Mouse (Mus musculus) cerebellum, postnatal 36 days (tissue): ENCODE measurements at regions not wholly inside any gene's neighbourhood (a gene's known extent, or its start where the extent isn't known, plus 50 kb on each side); places are given as distances from the start of the nearest gene placed in this dataset.

Source experiments
- DNase-seq, 2 experiments: peaks; one replicate each; pipeline ENCODE4 v3.0.0; 2021 to 2022; ENCODE audit warnings: mixed read lengths in 2 of 2

DNA sequence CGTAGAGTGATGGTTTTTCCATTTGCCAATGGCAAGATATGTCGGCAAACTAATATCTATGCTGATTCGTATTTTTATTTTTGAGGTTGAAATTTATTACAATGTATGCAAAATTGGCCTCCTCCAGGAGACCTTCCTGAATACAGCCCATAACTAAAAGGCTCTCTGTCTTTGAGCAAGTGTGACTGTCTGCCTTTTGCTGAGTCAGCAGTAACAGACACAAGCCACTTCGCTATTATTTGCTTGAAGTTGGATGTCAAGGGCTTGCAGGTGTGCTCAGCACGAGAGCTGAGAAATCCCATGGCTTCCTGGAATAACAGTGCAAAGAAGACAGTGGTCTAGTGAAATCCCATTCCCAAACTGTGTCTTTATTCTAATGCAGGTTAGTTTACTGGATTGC lies 56.9 kb downstream of the Dmrt2 start:
- DNase-seq, result no peak

DNA sequence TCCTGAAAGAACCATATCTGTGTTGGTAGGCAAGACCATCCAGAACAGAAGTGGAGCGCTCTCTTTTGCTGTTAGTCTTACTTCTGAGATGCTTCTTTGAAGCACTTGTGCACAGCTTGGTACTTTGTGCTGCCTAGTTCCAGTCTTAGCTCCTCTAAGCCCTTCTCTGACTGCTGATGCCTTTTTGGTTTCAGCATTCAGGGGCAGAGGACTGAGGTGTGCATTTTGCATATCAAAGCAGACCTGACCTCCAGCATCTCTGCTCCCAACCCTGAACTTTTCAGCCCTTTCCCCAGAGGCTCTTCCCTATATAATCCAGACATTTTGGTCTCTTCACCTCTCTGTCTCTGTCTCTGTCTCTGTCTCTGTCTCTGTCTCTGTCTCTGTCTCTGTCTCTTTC lies 57.4 kb downstream of the Dmrt2 start:
- DNase-seq, result no peak

DNA sequence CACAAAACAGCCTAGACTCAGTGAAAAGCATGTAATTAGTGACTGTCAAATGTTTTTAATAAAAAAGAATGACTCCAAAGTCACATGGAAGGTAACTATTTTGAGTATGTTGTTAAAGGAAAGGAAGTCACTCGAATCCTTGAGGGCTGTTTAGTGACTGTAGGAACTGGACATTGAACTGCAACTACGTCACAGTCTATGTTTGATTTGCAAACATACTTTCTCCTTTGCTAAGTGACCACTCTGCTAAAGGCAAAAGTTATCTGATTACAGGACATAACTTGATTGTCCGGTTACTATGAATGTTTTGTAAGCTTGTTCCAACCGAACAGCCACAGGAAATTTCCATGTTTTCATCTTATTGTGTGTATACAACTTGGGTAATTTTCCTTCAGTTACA lies 106.2 kb downstream of the Dmrt2 start:
- DNase-seq, result no peak

DNA sequence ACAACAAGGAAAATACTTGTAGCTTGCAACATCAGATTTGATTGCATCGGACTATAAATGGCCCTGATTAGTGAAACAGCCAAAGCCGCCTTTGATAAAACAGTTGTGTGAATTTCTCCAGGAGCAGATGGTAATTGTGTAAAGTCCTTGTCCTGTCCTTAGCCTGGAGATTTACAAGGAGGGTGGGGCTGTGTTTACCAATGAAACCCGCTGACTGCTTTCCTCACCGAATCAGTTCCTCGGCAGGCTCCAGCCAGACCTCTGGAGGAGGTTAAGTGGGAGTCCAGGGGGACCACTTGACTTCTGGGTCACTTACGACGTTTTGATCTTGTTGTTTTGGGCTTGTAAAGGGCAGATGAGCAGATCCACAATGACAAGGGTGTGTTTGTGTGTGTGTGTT lies 107.1 kb downstream of the Dmrt2 start:
- DNase-seq, result no peak

DNA sequence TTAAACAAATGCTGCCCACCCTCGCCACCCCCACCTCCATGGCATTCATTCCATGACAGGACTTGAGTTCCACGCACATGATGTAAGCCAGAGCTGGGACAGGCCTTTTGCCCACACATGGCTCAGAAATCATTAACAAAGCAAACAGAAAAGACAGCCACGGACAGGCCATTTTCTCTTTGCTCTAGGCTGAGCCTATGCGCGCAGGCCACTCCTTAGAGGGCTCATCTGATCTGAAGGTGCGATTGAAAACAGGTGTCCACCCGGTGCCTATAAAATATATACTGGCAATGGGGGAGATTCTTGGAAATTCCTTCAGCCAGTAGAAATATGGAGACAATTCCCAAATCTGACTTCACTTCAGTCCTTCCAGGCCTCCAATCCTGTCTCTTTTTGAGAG lies 109.1 kb downstream of the Dmrt2 start:
- no peak for DNase-seq

DNA sequence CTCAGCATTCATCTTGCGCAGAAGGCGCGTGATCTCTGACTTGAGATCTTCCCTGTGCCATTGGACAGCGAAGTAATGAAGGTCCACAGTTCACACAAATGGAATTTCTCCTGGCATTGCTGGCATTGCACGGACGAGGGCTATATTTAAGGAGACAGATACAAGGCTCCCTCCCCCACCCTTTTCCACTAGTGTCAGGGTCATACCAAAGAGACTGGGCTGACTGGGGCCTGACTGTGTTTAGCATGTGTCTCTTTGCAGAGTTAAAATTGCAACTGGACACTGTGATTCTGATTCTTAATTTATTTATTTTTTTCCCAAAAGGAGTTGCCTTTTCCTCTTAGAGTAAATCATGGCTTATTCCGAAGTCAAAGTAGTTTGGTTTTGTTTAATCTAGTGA lies 130.5 kb downstream of the Dmrt2 start:
- no peak for DNase-seq

DNA sequence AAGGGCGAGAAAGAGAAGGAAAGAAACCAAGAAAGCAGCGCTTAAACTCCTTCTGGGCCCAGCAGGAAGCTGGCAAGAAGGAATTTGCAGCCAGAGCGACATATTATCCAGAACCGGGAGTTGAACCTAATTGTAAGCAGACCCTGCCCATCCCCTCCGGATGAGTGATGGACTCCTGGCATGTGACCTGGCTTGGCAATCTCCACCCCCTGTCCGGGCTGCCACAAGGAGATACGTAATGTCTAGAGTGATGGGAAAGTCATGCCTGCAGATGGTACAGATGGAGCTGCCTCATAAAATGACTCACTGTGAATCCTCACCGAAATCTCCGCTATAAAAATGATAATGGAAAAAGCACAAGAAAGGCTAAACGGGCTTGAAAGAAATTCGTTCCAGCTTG lies 133.1 kb downstream of the Dmrt2 start:
- DNase-seq, result peak; percentile 2 to 9

DNA sequence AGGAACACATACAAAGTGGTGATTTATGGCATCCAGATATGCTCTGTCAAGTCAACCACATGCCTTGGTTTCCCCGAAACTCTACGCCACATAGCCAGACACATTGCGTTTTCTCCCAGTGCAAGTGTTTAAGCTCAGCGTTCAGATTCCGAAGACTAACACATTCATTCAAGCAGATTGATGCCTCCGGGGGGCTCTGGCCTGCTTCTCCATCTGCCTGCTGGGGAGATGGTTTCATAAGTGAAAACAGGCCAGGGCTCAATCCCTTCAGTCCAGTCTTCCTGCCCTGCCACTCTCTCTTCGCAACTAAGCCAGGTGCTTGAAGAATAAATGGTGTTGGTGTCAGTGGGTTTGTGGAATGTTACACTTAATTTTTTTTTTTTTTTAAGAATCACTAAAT lies 141.4 kb downstream of the Dmrt2 start:
- no peak for DNase-seq

DNA sequence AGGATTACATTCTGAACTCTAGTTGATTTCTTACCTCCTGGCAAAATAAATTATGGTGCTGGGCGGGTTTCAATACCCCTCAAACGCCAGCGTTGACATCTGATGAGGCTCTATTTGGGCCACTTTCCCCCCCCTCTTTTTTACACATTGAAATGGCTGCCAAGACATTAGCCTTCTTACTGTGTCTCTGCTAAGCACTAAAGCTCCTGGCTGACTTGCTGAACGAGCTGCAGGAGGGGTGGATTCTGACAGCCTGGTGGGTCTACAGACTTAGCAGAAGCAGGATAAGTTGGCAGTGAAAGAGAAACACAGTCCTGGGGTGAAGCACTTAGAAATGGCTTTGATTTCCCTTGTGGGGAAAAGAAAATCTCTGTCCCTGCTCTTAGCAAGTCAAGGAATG lies 172.9 kb downstream of the Dmrt2 start:
- DNase-seq, result no peak

DNA sequence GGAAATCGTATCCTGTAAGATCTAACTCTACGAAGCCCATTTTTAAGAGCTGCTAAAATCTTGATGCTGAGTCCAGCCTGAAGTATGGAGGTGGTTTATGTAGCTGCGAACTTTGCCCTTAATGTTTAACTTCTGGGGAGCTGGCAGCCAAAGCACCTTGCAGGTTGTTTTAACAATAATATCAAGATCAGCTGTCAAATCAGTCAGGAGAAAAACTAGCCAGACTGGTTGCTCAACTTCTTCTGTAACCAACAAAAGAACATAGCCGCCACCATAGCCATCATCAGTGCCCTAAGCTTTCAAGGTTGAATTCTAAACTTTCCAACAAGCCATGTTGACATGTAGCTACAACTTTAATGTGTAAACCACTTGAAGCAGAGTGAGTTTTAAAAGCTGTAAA lies 184.1 kb downstream of the Dmrt2 start:
- no peak for DNase-seq

DNA sequence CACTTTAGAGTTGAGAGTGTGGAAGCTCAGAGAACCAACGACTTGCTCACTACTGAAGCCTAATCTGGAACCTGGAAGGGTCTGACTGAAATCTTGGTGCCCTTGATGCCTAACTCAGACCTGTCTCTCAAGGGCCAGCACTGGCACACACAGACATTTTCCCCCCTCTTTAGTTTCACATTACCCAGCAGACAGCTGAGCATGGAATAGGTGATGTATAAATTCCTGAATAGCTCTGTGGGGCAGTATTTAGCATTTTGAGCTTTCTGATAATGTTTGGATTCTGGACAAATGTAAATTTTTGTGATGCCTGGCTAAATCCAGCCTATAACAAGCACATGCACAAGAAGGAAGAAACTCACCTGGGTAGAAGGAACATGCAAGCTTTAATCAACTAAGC lies 191.1 kb downstream of the Dmrt2 start:
- no peak for DNase-seq

DNA sequence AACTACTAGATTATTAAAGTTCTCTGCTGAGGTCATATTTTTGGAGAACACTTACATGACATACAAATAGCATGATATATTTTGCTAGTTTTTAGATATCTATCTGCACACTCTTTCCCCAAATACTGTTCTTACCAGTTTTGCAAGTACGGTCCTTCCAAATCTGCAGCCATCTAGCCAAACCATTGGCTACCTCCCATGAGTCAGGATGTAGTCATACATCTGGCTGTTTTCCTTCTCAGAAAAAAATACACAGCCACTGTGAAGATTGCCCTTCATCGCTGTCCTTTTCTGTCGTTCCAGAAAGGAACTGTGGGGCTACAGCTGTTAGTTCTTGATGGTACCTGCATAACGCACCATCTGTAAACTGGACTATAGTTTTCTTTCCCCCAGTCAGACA lies 234.5 kb downstream of the Dmrt2 start:
- DNase-seq, result no peak

DNA sequence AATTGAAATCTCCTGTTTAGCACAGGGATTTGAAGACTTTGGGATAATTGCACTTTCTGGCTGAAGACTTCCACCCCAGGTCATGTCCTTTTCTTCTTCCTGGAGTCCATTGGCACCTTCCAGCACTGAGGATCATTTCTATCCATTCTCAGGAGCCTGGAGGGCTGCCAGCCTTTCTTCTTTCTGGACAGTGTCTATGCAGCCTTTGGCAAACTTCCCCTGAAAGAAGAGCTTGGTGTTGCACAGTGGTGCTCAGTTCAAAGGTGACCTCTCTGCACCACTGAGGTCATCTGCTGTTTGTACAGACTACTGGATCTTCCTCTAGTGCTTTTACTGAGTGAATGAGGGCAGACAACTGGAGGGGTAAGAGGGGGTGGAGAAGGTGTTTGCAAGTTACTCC lies 249.8 kb downstream of the Dmrt2 start:
- no peak for DNase-seq

DNA sequence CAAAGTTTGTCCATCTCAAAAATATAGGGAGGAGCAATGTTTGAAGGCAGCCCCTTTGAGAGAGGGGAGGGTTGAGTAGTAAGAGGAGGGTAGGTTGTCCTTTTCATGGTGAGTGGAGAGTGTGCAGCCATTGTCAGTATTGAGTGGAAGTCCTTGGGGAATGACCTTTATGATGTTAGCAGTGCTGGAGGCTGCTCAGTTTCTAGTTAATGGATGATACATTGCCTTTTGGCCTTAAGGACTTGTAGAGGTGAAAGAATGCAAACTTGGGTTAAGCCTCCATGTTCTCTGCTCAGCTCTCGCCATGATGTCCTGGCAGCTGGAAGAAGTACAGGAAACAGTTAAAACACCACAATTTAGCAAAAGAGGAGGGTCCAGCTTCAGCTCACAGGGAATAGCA lies 250.6 kb downstream of the Dmrt2 start:
- DNase-seq, result no peak

DNA sequence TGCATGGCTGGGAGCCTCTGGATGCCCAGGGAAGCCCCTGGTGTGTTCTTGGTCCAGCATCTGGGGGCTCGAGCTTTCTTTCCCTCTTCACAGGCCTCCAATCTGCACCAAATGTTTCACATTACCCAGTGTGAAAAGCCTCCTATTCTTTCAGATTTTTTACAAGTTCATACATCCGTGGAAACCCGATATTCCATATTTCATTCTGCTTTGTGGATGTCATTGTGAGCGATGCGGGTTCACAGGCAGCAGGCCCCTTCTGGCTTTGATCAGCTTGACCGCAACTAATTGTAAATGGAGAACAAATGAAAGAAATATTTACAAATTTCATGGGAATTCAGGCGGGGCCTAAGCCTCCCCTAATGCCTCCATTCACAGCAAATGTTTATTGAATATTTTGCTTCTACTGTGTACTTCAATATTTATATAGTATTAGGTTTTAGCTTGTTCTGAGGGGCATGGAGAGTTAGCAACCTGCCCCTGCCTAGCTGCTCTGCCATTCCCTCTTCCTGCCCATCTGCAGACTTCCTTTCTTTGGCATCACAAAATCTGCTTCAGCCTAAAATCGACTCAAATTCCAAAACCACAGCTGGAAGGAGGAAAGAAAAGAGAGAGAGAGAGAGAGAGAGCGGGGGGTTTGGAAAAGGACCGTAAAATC lies 251.6 kb downstream of the Dmrt2 start:
- no peak for DNase-seq

DNA sequence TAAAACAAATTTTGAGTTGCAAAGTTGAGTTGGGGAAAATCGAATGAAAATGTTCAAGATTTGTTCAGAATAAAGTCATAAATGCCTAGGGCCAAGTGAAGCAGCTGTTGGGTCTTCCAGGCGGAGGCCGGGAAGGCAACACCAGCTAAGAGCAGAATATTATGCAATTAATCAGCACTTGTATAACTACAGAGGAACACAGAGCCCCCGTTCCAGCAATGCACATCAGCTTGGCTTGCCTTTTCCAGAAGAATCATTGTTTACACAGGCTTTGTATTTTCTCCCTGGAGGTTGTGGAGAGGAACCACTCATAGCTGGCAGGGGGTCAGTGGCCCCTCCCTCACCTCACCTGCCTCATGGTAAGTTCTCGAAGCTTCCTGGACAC lies 252.2 kb downstream of the Dmrt2 start:
- no peak for DNase-seq

DNA sequence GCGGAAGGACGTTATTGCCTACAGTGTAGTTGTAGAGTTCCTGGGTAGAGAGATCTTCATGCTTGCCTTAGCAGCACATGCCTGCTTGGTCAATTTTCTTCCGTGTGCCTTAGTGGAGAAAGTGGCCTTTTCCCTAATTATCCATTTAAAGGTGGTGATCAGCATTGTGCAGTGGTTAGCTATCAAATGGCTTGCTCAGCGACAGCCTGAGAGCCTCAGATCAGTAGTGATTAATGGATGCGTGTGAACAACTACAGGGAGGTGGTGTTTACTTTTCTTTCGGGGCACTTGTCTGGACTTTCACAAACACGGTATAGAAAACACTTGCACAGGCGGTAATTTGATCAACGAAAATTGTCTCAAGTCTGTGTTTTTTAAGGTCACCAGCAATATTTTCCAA lies 255.0 kb downstream of the Dmrt2 start:
- no peak for DNase-seq

DNA sequence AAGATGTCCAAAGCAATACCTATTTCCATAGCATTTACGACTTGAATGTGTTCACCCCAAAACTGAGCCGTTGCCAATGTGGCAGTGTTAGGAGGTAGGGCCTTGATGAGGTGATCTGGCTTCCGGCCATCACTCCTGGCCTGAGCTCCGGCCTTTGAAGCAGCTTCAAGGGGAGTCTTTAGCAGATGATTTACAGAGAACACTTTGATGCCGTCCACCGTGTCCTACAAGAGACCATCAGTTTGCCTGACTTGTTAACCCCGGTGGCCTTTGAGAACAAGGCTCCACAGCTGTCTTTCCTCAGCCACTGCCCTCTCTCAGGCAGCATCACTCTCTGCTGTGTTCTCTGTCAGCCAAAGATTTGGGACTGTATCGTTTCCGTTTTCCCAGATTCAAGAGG lies 265.1 kb downstream of the Dmrt2 start:
- no peak for DNase-seq

DNA sequence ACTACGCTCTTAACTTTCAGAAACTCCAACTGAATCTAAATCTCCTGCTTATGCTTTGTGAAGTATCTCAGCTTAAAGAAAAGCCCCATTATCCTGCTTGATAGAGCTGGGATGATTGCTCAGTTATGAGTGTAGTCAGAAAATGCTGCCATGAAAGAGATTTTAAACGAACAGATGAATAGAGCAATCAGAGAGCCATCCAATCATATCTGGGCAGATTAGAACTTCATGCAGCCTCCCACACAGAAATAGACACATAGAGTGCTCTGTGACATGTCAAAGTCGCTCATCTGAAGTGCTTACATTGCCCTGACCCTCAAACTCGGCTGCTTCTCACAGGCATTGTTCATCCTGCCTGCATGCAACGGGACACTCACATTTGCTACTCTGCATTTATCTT lies 299.0 kb downstream of the Dmrt2 start:
- DNase-seq, result no peak

DNA sequence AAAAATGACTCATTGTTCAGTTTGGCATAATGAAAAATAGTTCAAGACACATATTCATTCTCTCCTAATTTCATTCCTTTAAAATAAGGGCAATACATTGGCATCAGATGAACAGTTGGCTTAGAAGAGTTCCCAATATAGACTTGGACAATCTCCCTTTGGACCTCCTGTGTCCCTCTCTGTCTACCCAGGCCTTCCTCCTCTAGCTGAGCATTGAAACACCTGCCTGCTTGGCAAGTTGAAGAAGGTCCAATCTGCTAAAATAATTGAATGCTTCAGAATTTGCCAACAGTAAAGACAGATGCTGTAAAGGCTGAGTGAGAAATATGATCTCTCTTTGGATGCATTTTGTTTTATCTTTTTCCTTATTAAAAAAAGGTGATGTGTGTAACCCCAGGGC lies 303.0 kb downstream of the Dmrt2 start:
- peak; percentile 13 to 17 for DNase-seq

DNA sequence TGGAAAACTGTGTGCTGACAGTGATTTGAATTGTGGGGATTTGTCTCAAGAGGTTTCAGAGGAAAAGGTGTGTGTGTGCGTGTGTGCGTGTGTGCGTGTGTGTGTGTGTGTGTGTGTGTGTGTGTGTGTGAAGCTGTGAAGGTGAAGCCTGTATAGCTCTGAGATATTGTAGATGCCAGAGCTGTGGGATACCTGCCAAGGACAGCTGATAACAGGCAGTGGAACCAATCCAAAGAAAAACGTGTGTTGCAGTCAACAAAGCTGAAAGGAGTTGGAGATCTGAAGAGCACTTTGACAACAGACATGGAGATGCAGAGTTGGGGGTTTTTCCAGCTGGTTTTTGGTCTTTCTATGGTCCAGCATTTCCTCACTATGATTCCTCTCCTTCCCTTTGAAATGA lies 308.1 kb downstream of the Dmrt2 start:
- DNase-seq, result no peak

DNA sequence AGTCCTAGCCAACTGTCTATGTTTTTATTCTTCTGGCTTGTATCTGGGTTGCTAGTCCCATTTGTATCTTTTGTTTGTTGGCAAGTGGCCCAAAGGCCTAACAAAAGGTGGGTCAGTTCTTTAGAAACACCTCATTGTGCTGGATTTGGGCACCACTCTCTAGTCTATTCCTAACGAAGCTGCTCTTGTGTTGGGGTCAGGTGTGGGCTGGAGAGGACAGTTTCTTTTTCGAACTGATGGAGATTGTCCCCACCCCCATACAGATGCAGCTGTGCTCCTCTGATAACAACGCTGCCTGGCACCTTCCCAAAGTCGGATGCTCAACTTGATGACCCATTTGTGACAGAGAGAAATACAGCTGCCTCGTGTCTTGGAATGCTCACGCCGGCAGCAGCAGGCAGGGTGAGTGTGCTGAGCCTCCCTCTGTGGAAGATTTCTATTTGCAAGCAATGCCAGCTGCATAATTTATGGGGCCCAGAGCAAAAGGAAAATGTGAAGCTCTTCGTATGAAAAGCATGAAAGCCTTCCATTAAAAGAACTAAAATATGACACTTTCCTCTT lies 342.5 kb downstream of the Dmrt2 start:
- DNase-seq, result no peak

DNA sequence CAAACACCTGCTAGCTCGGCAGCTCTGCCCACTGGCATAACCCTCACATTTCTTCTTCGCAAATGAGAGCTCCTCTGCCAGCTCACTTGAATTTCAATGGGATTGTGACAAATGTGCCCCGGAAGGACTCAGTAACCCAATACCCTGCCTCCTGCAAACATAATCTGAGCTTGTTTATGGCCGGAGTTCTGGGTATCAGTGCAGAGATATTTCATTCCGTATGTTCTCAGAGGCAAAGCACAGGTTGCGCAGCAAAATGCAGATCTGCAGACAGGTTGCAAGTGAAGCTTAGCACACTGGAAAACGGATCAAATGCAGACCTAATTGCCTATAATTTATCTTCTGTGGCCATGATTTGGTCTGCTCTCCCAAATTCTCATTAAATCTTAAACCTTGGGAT lies 348.9 kb downstream of the Dmrt2 start:
- DNase-seq, result no peak

DNA sequence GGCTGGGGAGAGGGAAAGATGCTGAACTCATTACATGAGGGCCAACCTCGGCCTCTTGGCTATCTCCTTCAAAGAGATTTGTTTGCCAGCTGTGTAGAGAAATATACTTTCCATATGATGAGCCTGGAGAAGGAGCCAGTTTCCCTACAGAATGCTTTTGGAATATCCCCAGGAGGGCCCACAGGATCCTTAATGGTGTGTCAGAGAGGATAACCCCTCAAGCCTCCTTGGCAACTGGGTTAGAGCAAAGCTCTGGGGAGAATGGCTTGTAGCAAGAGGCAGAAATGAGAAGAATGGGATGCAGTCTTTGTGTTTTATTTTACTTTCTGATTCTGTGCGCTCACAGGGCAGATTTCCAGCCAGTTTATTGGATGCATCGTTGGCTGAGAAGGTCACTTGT lies 353.9 kb downstream of the Dmrt2 start:
- no peak for DNase-seq

DNA sequence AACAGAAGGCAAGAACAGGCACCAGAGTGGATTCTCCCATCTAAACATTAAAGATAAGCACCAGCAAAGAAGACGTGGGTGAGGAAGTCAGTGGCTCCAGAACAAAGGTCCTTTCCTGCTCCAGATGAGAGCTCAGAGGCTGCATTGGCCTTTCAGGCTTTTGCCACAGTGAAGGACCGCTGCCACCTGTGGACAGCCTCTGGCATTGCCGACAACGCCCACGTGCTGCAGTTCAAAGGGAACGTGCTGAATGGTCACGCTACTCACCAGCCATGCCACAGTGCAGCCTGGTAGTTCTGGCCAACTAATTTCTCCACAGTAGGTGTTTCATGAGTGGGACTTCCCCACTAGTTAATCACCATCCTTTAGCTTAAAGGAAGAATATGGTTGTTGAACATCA lies 365.1 kb downstream of the Dmrt2 start:
- peak; percentile 5 to 6 for DNase-seq
